26 mouse cellular contexts compared by ENCODE assay signal in the genomic region with DNA sequence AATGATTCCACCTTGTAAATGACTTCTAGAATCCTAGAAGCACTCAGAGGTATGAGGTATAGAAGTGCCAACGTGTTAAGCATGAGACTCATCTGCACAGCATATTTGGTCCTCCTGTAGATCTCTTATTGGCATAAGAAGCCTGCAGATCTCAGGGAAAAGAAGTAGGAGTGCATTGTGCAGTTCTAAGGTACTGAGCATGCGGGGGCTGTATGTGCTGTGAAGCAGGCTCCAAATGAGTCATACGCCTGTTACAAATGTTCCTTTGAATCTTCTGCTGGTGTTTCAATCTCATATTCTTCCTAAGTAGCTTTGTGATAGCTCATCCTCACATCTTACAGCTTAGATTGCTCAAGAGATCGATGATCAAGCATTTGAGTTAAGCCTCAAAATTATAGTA.
A peak's percentile ranks its signal among the peaks of the same experiment; 100 is the strongest.
DNase-seq lines count a peak whose midpoint lies in the region; ATAC-seq lines count a peak whose summit lies in the region.
"Had no signal": no experiment of that assay in that cellular context is flagged by ENCODE, and none has a peak within 500 bp of the region (broad histone marks: within the 10 kb centered on the region; RNA-seq: fewer than 3 reads in every experiment).

No protein-coding gene starts in this region.

- H3K27ac ChIP-seq in midbrain, embryonic 13.5 days = no peak overlapping the region
- H3K27ac ChIP-seq: embryonic facial prominence, embryonic 15.5 days; forebrain, embryonic 10.5 days; limb, embryonic 15.5 days had no signal

- DNase-seq in left cerebral cortex, adult 18-20 months (ENCODE audit: low spot score in 2 of 2) = peak; percentile 59 to 61
- no peak for DNase-seq in left cerebral cortex, postnatal 10 days (ENCODE audit: extremely low spot score in 1 of 2, low spot score in 2 of 2)
- peak; percentile 33 for DNase-seq in layer of hippocampus, adult 9-10 months (ENCODE audit: low spot score)
- peak; percentile 45 to 59 for DNase-seq in left cerebral cortex, postnatal 36 days (ENCODE audit: low spot score in 2 of 2)
- DNase-seq in heart, postnatal 36 days = no peak
- DNase-seq in cerebellum, adult 11-12 months = no peak
- DNase-seq: adrenal gland, postnatal 10 days; cerebellum, postnatal 14 days; forebrain, postnatal 0 days; gastrocnemius, postnatal 10 days; heart, adult 11 months; heart, postnatal 4 days; kidney, adult 11 months; kidney, postnatal 10 days; lung, postnatal 10 days; spleen, adult 18-20 months; thymus, postnatal 36 days had no signal

- H3K36me3 ChIP-seq in midbrain, embryonic 13.5 days = no peaks in the 10 kb centered on the region
- H3K36me3 ChIP-seq: embryonic facial prominence, embryonic 15.5 days; forebrain, embryonic 10.5 days; G1E; limb, embryonic 15.5 days had no signal

- intact Hi-C loops in left cerebral cortex, postnatal 10 days (cut with DNase I) = no loop called here
- intact Hi-C loops in left cerebral cortex, postnatal 36 days (cut with DNase I) = loop anchor here (2.0 to 5.0 kb wide), 2 partner anchors 24 to 251 kb away; partner anchors contain the start of gene Kcna4
- intact Hi-C loops in heart, postnatal 36 days (cut with DNase I) = no loop called here

- WGBS in midbrain, embryonic 13.5 days = 88% methylated on average over 4 of the region's 4 CpGs

- no peaks in the 10 kb centered on the region for H3K4me1 ChIP-seq in midbrain, embryonic 13.5 days (replicated peaks)
- H3K4me1 ChIP-seq: embryonic facial prominence, embryonic 15.5 days; forebrain, embryonic 10.5 days; limb, embryonic 15.5 days had no signal

- no peak overlapping the region for H3K9ac ChIP-seq in midbrain, embryonic 13.5 days (replicated peaks)
- H3K9ac ChIP-seq: embryonic facial prominence, embryonic 15.5 days; forebrain, postnatal 0 days; limb, embryonic 15.5 days had no signal

- no peak for ATAC-seq in midbrain, embryonic 13.5 days
- no peak for ATAC-seq in inflammation-experienced regulatory T-cells, adult 6 months
- ATAC-seq: activated CD4-positive, CD25-positive, alpha-beta regulatory T cell, adult 4 months; forebrain, postnatal 0 days; hindbrain, embryonic 16.5 days; midbrain, embryonic 16.5 days had no signal

- H3K9me3 ChIP-seq in midbrain, embryonic 13.5 days = no peaks in the 10 kb centered on the region
- H3K9me3 ChIP-seq: embryonic facial prominence, embryonic 15.5 days; forebrain, embryonic 10.5 days; G1E; limb, embryonic 15.5 days had no signal

- H3K4me3 ChIP-seq in midbrain, embryonic 13.5 days (replicated peaks) = no peak overlapping the region
- H3K4me3 ChIP-seq: embryonic facial prominence, embryonic 15.5 days; forebrain, embryonic 10.5 days; limb, embryonic 15.5 days had no signal

- no peak overlapping the region for H3K4me2 ChIP-seq in midbrain, embryonic 13.5 days (replicated peaks)
- H3K4me2 ChIP-seq: embryonic facial prominence, embryonic 15.5 days; limb, embryonic 15.5 days had no signal

- H3K27me3 ChIP-seq in midbrain, embryonic 13.5 days = no peaks in the 10 kb centered on the region
- H3K27me3 ChIP-seq: embryonic facial prominence, embryonic 15.5 days; limb, embryonic 15.5 days had no signal

Comparison
In these comparisons a context has a peak if more than half of its experiments do, and no peak if none do; other contexts are left out.
1. DNase-seq: peak in left cerebral cortex, adult 18-20 months (2 of 2), layer of hippocampus, adult 9-10 months (single experiment) and left cerebral cortex, postnatal 36 days (2 of 2); none in left cerebral cortex, postnatal 10 days (0 of 2), heart, postnatal 36 days (0 of 2) and cerebellum, adult 11-12 months (single experiment).